Mouse (Mus musculus) left cerebral cortex, postnatal 25 days (tissue): ENCODE measurements at regions not wholly inside any gene's neighbourhood (a gene's known extent, or its start where the extent isn't known, plus 50 kb on each side); places are given as distances from the start of the nearest gene placed in this dataset.

Experiments used
- DNase-seq, 2 experiments: peaks; one replicate each; pipeline ENCODE4 v3.0.0; 2022; ENCODE audit warnings: low spot score in 2 of 2, mixed read lengths in 1 of 2
- intact Hi-C: fragments of 180-260 bp; cut with DNase I; formaldehyde crosslinking; loops from one replicate; pipeline ENCODE4 v1.15.1; 2025

DNA sequence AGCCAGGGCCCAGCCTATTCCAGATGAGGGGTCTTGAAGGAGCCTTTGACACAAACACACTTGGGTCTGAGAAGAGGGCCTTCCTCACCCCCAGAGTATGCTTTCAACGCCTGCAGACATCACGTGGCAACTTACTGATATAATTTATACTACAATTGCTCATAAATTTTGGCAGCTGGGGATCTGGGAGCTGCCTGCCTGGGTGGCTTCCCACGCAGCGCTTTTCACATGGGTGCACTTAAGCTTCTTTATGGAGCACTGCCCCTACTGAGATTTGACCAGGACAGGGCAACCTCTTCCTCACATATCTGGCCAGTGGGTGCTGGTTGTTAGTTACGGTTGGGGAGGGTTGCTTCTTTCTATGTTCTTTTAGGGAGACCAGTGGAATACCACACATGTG lies 61.6 kb downstream of the Spesp1 start:
- peak; percentile 58 to 76 for DNase-seq
- intact Hi-C loops = loop anchor here (5.0 kb wide), 1 partner anchor 88 kb away; no protein-coding TSS in a partner anchor

- intact Hi-C loops = no loop called here
- DNase-seq = no peak
Observed at GRCm38 (mm10) chr9:62215151-62215859, 66.7 kb downstream of the Spesp1 start.

DNA sequence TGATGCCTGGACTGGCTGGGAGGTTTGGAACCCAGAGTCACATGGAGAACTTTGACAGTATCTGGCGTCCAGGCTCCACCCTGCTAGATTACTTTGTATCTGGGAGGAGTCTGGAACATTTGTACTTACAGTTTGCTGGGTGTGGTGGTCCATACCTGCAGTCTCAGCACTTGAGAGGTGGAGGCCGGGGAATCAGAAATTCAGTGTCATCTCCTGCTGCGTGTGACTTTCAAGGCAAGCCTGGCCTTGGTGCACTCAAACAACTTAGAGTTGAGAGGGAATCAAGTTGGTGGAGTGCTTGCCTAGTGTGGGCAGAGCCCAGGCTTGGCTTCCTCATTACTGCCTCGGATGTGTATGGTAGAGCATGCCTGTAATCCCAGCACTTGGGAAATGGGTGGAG lies 67.5 kb downstream of the Spesp1 start:
- intact Hi-C loops = no loop called here

DNA sequence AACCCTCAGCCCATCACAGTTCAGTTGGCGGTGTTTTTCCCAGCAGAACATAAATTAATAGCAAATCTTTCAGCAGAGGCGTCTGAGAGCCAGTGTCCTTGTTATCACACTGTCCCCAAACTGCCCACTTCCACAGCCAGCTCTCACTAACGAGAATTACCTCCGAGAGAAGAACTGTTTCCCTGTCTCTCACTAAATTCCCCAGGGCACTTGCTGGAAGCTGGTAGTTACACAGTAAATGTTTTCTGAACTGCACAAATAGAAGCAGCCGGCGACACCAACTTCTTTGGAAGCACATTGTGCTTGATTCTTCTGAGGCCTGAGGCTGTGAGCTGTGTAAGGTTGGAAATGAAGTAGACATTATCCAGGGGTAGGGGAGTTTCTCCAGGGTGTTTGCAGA lies 69.4 kb downstream of the Spesp1 start:
- intact Hi-C loops = no loop called here
- DNase-seq = peak in 1 of 2 experiments; percentile 29

More for the DNA sequence above, 67.5 kb downstream of the Spesp1 start:
- DNase-seq = no peak

DNA sequence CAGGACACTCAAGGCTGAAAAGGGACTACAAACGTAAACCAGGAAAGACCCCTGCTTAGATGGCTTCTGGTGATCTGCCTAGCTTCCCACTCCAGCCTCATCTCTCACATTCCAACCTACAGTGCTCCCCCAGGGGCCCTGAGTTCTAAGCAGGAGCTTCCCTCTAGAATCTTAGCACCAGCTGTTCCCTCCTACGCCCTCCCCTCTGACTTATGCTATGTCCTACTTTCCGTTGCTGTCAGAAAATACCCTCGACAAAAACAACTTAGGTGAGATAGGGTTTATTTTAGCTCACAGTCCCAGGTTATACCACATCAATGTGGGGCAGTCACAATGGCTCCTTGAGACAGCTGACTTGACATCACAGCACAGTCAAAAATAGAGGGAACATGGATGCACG lies 71.2 kb downstream of the Spesp1 start:
- intact Hi-C loops = no loop called here
- peak in 1 of 2 experiments; percentile 72 for DNase-seq

- intact Hi-C loops = no loop called here
- DNase-seq = no peak
Observed at GRCm38 (mm10) chr9:62208436-62208835, 73.6 kb downstream of the Spesp1 start.

DNA sequence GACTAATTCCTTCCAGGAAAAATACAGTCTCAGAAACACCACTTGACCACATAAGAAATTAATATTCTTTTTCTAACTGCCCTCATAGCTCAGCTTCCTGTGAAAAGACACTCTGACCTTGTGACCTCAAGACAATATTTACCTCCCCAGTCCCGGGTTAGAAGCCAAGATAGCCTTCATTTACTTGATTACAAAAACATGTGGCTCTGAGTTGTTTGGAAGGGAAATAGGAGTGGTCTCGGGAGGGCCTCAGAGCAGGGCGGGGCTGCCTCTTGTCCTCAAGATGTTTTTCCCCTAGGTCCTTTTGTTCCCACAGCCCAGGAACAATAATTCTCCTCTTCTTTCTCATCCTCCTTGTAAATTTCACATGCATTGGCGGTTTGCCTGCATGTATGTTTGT lies 76.7 kb downstream of the Spesp1 start:
- no peak for DNase-seq
- intact Hi-C loops = no loop called here

GRCm38 (mm10) chr9:62203556-62203955 lies 78.5 kb downstream of the Spesp1 start:
- intact Hi-C loops = no loop called here
- DNase-seq = peak in 1 of 2 experiments; percentile 81

DNA sequence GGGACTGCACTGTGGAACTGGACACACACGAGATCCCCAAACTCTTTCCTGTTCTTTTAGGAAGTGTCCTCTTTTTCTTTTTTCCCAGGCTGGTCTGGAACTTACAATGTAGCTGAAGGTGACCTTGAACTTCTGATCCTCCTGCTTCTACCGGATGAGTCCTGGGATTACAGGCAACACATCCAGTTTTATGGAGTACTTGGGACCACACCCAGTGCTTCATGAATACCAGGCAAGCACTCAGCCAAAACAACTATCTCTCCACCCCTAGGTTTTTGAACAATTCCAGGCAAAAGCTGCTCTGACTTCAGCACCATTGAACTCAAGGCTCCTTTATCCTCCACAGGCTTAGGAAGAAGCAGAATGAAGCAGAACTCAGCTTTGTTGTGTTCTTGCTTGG lies 79.7 kb downstream of the Spesp1 start:
- intact Hi-C loops = no loop called here
- DNase-seq = no peak

DNA sequence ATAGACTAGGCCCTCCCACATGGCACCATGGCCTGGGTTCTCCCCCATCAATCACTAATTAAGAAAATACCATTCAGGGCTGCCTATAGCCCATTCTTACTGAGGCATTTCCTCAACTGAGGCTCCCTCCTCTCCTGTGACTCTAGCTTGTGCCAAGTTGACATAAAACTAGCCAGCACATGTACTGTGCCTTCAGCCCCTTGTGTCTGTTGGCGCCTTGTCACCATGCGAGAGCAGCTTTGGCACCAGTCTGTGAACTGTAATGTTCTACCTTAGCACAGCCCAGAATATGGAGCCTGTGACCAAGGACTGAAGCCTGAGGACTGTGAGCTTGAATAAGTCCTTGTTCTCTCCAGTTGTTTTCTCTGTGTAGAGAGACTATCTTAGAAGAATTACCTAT lies 75.0 kb upstream of the Glce start:
- intact Hi-C loops = no loop called here
- no peak for DNase-seq

DNA sequence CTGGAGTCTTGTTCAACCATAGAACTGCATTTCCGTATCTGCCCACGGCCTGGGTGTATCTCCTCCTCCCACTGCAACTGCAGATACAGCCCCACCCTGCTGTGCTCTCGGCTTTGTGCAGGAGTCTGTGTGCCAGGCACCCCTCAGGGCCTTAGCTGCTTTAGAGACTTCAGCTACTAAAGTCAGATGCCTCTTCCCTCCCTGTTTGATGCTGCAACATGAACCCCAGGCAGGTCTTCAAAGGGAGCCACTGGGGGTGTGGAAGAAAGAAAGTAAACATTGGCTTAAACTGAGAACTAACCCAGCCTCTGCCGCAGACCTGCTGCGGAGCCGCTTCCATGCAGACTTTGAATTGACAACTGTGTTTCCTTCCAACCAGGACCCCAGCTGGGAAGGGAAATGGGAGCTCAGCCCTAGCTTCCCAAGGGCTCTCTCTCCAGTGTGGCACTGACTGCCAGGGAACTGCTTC lies 70.0 kb upstream of the Glce start:
- intact Hi-C loops = no loop called here
- DNase-seq = peak in 1 of 2 experiments; percentile 25

- no peak for DNase-seq
- intact Hi-C loops = no loop called here
Observed at GRCm38 (mm10) chr9:62190474-62190873, 68.0 kb upstream of the Glce start.

DNA sequence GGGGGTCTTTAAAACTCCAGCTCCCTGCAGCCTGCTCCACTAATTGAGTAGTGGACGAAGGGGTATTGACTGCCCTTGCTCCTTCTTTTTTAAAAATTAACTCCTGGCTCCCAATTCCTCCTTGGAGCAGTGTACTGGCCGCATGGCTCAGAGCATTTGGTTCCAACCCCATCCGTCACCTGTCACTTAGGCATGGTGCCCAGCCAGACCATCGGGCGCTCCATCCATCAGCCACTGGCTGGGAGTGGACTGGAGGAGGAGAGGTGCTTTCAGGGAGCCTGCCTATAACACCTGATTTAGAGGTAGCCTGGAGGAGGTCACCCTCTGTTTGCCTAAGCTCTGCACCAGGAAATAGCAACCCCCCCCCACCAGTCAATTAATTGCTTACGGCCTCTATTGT lies 66.4 kb upstream of the Glce start:
- intact Hi-C loops = no loop called here
- no peak for DNase-seq

GRCm38 (mm10) chr9:62188379-62188778 lies 65.9 kb upstream of the Glce start:
- intact Hi-C loops = no loop called here
- DNase-seq = no peak

DNA sequence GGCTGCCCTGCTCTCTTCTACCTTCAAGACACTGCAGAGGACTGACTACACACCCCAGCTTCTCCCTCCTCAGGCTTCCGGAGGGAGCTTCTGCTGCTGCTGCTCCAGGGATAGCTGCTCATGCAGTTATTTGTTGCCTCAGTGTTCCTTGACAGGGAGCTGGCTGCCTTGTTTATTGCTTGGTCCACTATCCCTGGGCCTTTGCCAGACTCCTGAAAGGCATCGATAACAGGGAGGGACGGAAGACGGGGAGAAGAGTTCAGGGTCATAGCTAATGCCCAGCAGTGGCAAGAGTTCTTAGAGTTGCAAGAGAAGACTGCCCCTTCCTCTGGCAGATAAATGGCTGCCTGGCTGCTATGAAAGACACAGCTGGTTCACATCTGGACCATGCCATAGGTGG lies 64.4 kb upstream of the Glce start:
- intact Hi-C loops = no loop called here
- DNase-seq = no peak

GRCm38 (mm10) chr9:62185516-62186280 lies 63.2 kb upstream of the Glce start:
- intact Hi-C loops = no loop called here
- no peak for DNase-seq

DNA sequence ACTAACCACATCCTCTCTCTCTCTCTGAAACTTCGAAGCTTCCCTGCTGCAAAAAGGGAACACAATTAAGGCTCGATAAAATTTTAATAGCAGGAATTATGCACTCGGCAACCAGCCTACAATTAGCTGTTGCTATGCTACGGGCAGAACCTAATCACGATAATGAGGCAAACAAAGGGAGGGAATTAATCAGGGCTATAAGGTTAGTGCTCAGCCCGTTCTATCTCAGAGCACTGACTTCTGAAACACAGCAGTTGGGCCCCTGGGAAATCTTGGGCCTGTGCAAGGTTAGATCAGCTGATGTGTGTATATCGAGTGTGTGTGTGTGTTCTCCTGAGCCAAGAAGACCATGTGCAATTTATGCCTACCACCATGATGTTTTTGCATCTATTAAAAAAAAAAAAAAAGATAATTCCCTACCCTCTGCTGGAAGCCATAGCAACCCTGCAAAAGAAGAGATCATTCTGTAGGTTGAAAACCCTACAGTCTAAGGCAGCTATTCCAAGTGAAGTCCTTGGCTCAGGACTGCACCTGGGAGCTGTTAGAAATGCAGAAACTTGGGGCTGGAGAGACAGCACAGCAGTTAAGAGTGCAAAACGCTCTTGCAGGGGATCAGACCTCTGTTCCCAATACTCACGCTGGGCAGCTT lies 58.9 kb upstream of the Glce start:
- intact Hi-C loops = no loop called here
- no peak for DNase-seq

DNA sequence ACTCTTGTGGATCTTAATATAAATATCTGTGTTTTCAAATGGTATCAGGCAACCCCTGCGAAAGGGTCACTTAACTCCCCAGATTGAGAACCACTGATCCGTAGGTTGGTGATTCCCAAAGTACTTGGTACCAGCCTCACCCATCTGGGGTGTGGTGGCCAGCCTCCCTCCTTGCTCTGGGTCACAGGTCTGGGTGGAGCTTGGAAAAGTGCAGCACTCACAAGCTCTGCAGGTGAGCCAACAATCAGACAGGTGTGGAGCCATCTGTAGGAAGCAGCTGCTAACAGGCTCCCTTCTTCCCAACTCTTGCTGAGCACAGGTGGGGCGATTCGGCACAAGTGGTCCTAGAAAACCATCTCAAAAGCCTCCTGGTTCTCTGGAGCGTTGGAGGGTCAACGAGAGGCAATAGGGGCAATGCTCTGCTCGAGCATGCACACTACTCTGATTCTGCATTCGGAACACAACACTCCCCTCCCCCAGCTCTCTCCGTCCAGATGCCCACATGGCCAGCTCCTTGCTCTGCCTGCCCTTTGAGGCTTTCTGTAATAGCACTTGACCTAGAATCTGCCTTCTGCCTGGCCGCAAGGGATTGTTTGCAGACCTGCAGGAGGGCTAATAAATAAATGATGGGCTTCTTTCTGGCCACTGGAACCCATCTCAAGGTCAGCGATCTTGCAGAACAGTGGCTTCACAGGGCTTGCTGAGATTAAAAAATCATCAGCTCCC lies 58.2 kb upstream of the Glce start:
- no peak for DNase-seq
- intact Hi-C loops = no loop called here

DNA sequence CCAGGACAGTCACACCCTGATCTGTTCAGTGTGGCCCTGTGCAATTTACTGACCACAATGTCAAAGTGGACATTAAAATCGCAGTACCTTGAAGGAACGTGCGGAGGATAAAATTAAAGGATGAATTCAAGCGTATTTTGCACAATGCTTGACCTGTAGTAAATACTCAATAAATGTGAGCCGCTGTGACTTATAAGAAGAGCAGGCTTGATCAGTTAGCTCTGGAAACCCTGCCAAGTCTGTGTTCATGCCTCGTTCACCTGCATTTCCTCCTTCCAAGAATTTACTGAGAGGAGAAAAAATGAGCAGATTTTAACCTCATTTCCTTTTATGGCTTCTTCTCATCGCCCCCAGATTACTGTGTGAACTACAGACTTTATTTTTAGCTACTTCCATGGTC lies 52.2 kb upstream of the Glce start:
- intact Hi-C loops = no loop called here

More for the DNA sequence above, 52.2 kb upstream of the Glce start:
- no peak for DNase-seq
